Mouse (Mus musculus): Measurements from ENCODE around the gene Lrrc52.

The Lrrc52 gene

DNA sequence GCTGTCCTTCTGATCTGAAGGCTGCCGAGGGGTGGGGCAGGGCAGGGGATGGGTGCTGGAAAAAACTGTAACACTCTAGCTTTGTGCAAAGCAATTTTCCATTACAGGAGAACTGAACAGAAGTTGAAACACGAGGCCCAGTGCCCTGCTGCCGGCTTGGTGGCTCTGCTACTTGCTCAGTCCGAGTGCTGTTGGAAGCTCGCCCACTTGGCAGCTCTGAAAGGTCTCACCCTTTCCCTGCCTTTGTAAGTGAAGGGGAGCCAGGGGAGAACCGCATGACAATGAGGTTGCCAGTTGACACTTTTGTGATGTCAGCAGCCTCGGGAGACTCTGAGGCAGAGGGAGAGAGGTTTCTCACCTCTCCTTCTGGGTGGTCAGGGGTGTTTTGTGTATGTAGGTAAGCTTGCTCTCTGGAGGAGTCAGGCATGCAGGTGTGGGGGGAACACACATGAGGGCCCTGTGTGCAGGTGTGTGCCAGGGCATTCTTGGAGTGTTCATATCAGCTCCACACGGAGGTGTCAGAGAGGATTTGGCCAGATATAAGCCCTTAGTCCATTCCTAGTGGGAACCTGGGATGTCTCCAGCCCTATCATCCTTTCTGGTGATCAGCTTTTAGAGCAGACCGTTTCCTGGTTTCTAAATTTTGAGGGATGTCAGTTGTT is at the start of gene Lrrc52:
TSS of gene Lrrc52 (minus strand) at position 16 of the 662 bp plus-strand sequence.
- DNase-seq (ENCODE audit: low read depth): no peak

DNA sequence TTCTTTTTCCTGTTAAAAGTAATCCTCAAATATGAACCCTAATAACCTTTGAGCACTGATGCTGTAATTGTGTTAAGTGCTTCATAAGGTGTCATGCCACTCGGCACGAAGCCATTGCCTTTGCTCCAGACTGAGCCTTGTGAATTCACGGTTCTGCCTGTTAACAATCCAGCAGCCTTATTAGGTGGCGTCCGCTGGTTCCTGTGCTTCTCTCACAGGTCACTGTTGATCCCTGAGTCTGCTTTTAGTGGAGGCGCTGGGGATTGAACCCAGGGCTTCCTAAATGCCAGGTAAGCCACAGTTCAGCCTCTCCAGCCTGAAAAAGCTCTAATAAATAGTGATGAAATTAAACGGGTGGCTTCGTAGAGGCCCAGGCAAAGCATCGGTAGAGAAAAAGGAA is 45.0 kb upstream of the Lrrc52 start:
- DNase-seq (ENCODE audit: low read depth): no peak

DNA sequence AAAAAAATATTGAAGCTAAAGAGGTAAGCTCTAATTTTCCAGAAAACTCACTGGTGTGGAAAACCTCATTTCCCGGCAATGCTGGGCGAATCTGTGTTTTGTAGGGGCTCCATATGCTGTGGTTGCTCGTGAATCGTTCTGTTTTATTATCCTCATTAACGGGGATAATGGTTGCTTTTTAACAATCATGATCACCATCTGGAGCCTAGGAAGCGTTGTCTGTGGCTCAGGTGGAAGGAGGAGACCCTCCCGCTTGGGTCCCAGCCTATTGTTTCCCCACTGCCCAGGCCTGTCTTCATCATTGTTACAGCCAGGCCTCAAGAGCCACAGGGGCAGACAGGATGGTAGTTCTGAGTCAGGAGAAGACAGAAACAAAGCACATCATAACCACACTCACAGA is 39.5 kb upstream of the Lrrc52 start:
- no peak for DNase-seq (ENCODE audit: low read depth)

DNA sequence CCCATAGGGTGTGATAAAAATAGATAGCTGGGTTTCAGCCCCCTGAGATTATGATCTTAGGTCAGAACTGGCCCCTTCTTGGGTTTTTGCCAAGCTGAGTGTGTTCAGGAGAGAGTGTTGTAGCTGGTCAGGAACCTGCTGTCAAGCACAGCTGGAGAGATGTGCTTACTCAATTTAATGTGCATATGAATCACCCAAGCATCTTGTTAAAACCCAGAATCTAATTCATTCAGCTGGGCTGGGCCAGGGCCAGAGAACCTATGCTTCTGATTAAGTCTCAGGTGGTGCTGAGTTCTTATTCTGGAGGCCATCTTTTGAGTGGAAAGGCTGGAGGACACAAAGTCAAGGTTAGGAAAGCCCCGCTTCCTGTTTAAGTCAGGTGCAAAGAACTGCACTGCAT is 38.8 kb upstream of the Lrrc52 start:
- no peak for DNase-seq (ENCODE audit: low read depth)

DNA sequence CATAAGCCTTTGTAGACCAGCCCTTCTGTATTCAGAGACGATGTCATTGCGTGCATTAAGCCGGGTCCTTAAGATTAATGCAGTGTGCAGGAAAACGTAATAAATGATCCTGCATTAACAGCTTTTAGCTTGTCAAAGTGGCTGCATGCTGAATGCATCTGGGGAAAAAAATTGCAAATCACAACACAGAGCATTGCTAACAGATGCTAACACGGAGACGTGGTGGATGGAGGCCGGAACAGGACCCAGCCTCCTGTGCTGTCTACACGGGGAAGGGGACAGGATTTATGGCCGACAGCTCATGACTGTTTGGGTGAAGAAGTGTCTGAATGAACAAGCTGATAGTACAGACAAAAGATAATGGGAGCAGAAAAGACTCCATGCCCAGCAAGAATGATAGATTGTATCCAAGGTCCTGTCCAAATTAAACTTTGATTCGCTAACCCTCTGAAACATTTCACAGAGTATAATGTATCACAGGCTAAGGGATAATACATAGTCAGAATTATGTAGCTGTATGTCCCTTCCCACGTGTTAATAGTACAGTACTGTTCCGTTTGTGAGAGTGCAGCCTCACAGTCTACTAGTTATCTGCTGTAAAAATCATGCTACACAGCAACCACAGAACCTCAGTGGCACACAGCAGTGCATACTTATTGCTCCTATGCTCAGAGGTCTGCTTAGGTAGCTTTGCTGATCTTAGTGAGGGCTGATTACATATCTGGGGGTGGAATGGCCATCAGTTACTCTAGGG is 32.7 kb upstream of the Lrrc52 start:
- no peak for DNase-seq (ENCODE audit: low read depth)

DNA sequence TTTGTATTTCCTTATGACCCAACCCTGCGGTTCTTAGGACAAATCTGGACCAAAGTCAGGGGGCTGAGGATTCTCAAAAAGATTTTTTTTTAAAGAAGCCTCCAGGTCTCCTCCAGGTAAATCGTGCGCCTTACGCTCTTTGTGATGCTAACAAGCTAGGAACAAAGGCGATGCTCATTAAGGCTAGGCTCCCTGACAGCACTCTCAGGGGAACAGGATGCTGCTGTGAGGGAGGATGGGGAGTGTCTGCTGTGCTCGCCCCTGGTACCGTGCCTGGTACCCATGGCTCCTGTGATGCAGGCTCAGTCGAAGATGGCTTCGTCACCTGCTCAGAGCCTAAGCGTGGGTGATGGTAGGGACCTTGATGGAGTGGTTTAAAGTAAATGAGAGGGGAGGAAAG is 31.4 kb upstream of the Lrrc52 start:
- DNase-seq (ENCODE audit: low read depth): no peak

DNA sequence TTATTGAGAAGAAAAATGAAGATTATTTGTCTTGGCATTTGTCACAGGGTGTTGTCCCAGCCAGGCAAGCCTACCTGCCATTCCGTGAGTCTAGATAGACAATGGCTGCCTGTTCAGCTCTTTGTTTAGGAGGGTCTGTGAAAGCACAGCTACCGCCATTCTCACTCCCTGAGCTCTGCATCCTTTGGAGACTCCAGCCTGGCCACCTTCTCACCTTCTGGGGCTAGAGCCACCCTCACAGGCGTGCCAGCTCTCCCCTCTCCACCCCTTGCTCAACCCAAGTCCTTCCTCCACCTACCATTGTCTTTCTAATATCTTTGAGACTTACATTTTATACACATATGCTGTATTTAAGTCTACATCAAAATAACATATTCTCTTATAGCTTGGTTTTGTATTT is 31.0 kb upstream of the Lrrc52 start:
- no peak for DNase-seq (ENCODE audit: low read depth)

DNA sequence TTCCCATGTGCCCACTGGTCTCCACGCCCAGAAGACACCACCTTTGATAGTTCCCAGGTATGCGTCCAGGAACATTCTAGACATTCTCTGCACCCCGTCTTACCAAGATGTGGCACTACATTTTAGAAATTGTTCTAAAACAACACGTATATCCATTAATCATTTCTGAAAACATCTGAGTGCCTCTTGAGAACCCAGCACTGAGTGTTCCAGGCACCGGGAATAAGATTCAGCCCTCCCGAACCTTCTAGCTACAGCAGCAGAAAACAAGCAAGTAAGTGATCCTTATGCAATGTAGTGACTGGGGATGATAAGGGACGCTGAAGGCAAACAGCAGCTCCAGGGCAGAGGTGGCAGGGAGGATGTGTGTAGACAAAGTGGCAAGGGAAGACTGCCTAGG is 24.9 kb upstream of the Lrrc52 start:
- no peak for DNase-seq (ENCODE audit: low read depth)

DNA sequence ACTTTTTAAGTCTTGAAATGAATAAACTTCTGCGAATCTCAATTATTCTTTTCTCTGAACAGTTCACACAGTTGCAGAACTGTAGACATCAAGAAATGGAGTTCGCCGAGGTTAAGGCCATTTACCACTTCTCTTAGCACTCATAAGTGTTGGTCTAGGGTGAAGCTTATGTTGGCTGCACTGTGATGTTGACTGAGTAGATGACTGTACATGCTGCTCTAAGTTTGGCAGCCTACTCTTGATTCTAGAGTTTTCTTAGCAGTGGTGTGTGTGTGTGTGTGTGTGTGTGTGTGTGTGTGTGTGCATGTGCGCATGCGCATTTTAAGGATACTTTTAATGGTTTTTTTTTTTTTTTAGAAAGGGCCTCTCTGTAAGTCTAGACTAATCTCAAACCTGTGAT is 21.4 kb upstream of the Lrrc52 start:
- no peak for DNase-seq (ENCODE audit: low read depth)

DNA sequence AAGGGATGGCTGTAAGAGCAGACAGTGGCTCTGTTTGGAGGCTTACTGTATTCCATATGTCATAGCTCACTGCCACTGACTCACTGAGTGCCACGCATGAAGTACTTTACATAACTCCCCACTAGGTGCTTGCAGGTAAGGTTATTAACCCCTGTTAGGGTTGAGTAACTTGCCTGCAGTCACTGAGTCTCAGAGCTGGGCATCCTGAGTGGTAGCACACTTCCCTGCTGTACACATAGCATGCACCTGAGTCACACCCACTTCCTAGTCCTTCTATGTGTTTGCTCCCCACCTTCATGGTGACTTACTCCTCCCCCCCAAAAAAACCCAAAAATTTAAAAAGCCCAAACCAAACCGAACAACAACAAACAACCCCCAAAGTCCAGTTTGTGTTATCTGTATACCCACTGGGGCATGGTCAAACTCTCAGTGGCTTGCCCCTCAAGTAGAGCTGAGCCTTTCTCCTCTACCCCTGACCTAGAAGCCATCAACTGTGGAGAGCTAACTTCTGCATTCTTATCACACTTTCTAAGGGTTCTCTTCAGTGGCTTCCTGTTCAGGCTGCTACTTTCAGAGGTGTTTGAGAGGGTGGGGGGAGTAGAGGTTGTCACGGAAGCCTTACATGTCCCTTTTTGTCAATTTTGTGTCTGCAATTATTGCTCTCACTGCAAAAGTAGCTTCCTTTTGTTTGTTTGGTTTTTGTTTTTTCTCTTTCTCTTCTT is 20.5 kb upstream of the Lrrc52 start:
- DNase-seq (ENCODE audit: low read depth): no peak

DNA sequence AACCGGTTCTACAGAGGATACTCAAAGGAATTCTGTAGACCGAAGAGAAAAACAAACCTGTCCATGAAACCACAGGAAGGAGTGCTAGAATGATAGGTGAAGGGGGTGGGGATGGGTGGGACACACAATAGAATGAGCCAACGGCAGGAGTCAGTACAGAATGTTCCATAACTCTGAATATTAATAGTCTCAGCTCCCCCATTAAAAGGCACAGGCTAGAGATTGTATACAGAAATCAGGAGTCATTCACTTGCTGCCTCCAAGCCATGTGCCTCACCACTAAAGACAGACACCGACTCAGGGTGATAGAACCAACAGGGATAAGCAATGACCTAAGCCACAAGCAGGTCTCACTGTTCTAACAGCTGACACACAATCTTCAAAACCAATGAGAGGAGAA is 16.3 kb upstream of the Lrrc52 start:
- DNase-seq (ENCODE audit: low read depth): no peak

DNA sequence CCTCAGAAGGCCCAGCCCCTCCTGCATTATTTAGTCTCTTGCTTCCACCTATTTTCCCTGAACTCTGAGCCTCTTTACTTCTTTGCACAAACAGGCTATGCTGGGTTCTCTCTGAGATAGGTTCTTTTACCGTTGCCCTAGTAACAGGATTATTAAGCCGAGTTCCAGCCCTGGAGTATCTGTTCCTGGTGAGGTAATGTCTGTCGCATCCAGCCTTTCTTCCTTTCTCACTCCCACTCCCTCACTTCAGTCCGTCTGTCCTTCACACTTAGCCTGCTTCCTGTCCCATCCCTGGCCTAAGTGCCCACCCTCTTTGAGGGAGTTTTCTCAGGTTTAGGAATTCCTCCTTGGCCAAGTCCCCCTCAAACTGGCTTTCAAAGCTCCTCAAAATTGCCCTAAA is 7.0 kb upstream of the Lrrc52 start:
- no peak for DNase-seq (ENCODE audit: low read depth)

DNA sequence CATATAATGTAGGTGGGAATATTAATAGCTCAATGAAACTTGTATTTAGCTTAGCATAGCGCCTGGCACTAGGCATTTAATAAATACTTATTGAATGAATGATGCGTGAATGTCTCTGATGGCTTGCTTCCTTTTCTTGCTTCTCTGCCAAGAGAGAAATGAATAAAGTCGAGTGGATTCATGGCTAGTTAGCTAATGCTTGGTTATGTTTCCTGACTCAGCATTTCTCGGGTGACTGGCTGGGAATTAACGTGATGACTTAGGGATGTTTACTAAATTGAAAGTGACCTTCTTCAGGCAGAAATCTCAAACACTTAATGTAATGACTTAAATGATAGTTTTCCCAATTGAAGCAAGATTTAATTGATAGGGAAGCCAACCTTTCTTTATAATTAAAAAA is 1.3 kb upstream of the Lrrc52 start:
- DNase-seq (ENCODE audit: low read depth): no peak

DNA sequence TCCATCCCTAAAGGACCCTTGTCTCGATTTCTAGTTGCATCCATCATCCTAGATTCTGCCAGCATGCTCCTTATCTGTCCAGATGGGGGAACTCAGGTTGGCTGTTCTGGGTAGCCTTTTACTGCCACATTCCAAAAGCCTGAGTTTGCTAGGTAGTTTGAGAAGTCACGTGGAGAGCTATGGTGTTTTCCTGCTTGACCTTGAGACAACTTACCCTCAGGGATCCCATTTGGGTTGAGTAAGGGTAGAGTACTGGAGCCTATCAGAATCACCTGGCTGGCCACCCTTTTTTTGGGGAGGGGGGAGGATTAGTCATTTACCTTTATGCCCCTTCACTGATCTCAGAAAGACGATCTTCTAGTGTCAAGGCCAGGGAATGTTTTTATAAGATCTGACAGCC is 9.3 kb downstream of the Lrrc52 start:
- no peak for DNase-seq (ENCODE audit: low read depth)

DNA sequence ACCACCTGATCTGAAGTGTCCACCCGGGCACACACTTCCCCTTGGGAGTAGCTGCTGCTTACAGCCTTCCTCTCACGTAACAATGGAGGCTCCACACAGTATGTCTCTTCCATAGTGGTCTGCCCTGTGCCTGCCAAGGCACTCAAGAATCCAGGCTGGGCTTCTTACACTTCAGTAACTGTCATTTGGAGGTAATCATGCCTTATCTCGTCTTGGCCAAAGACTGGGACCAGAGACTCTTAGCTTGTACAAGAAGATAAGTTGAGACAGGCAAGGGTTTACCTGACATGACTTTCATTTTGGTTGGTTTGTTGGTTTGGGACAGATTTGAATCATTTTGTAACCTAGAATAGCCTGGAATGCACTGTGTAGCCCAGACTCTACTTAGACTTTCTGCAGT is 13.5 kb downstream of the Lrrc52 start:
- DNase-seq (ENCODE audit: low read depth): no peak

DNA sequence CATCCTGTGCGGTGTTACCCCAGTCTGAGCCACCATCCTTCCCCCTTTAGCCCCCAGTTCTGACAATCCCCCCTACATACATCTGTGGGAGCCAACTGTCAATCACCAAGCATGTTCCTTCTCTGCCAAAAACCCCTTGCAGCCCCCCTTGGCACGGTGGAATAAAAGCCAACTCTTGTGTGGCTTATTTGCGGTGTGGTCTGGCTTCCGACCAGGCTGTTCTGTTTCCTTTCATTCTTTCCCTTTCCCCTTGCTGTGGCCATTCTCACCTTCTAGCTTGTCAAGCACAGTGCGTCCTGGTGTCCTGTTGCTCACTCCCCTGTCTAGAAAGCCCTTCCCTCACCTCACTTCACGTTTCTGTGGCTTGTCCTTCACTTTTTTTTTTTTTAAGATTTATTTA is 14.1 kb downstream of the Lrrc52 start:
- DNase-seq (ENCODE audit: low read depth): peak; percentile 25

DNA sequence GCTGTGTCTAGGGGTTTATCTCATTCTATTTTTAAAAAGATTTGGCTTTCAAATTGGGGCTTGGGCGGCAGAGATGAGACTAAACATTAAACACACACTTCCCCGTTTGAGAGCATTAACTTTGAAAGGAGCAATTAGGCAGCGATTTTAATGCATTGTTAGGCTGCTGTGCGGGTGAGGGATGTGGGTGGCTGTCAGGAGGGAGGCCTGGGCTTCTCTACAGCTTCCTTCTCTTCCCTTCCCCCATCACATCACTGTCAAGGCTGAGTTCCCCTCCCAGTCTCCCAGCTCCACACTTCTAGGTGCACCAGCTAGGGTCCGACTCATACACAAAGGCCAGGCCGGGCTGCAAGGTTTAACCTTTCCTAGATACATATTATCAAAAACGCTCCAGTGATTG is 18.0 kb downstream of the Lrrc52 start:
- DNase-seq (ENCODE audit: low read depth): no peak

DNA sequence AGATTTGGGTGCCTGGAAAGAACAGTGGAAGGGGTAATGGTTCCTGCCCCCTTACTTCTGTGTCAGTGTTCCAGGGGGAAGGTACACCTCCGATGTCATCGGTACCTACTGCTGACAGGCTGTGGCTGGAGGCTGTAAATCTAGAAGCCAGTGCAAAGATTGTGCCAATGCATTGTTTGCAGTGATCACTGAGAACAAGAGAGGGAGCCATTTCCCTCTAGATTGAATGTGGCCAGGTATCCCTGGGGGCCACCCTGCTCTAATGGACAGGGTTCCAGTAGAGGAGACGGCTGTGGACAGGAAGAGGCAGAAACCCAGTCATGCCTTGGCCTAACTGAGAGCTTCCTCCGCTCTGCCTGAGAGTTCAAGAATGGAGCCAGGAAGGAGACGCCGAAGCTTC is 18.5 kb downstream of the Lrrc52 start:
- DNase-seq (ENCODE audit: low read depth): no peak

DNA sequence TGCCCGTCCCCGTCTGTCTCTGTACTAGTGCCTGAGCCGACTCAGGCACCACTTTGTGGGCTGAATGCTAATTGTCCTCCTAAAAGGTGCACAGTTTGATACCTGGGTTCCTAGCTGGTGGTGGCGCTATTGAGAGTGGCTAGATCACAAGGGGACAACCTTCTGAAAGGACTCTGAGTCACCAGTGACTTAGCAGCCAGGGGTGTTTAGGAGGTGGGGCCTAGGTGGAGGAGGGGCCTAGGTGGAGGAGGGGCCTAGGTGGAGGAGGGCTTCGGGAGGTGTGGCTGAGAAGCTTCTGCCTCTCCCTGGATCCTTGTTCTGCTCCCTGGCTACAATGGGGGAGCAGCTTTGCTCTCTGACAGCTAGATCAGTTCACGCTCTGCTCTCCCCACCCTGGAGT is 20.1 kb downstream of the Lrrc52 start:
- peak; percentile 25 for DNase-seq (ENCODE audit: low read depth)

DNA sequence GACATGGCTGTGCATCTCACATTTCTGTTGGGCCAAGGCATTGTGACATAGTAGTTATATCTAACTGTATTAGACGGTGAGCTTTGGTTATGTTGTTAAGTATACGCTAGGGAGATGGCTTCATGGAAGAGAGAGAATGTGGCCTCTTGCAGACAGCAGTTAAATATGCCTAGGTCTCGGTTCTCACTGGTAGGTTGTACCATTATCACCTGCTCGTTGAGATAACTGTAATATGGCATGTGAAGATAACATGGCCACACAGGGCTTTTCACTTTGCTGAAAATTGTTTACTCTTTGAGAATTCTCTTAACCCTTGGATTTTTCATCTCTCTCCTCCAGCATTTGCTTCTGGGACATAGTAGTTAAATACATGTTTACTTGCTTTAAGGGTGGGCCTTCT is 21.4 kb downstream of the Lrrc52 start:
- DNase-seq (ENCODE audit: low read depth): no peak

DNA sequence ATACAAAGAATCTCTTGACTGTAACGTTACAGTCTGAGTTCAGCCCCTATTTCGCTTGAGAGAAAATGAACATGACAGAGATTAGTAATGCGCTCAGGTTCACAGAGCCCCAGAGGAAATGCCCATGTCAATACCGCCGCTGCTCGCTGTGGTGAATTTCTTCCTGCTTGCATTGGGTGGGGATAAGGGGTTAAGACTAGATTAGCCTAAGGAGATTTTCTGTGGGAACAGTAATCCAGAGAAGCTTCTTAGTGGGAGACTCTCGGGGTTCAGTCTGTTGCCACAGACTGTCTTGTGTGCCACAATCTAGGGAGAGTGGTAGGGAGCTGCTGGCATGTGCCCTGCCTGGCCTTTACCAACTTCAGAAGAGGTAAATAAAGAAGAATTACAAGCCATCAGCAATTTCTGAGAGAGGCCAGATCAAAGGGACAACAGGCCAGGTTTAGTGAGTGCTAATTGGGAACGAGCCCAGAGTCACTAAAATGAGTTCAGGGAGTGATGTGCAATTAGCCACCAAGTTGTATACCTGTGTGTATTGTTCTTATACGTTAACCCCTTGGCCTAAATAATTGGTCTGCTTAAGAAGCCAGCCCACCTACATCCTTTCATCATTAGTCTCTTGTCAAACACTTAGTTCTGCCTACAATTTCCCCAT is 28.2 kb downstream of the Lrrc52 start:
- DNase-seq (ENCODE audit: low read depth): no peak

DNA sequence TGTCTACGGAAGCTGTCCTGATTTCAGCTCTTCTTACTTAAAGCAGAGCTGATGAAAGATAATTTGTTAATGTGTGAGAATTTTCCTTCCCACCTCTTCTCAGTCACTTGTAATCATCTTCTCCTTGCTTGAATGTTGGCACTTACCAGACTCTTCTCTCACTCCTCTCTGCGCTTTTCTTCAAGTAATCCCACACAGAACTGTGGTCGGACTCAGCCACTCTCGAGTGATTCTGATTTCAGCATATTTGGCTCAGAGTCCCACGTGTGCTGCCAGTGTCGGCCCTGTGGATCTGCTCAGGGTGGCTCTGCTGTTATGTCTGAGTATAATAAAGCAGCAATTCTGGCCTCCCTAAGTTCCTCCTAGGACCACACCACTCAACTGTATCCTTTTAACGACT is 29.5 kb downstream of the Lrrc52 start:
- DNase-seq (ENCODE audit: low read depth): no peak
